In the genomic region with DNA sequence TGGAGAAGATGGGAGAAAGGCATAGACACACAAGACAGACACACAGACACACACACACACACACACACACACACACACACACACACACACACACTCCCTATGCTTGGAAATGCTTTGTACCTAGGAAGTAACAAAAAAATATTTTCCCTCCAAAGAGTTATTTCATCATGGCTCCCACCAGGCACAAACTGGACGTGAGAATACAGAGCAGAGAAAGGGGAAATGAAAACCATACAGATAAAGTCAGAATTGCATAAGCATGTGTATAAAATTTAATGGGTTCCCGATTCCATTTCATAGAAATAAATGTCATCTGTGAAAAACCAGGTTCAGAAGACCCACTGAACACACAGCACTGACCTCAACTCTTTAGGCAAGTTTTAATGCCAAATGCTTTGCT, we compare ENCODE assay signal across 32 mouse cellular contexts.
"Had no signal": no experiment of that assay in that cellular context is flagged by ENCODE, and none has a peak within 500 bp of the region (broad histone marks: within the 10 kb centered on the region; RNA-seq: fewer than 3 reads in every experiment).

No protein-coding gene starts in this region.

- H3K9ac ChIP-seq: limb, embryonic 12.5 days; limb, embryonic 13.5 days; limb, embryonic 15.5 days; liver, embryonic 12.5 days; liver, embryonic 13.5 days; liver, embryonic 14.5 days; liver, embryonic 15.5 days; liver, postnatal 0 days; lung, embryonic 14.5 days; lung, embryonic 15.5 days; midbrain, embryonic 12.5 days; midbrain, embryonic 15.5 days; neural tube, embryonic 12.5 days had no signal

- DNase-seq: left cerebral cortex, postnatal 4 days; liver; liver, embryonic 13.5 days; liver, postnatal 0 days; lung, adult 18-20 months; lung, adult 2 months; lung, embryonic 14.5 days; lung, postnatal 10 days; lung, postnatal 14 days; lung, postnatal 36 days; lung, postnatal 4 days; midbrain, embryonic 14.5 days had no signal

- H3K9me3 ChIP-seq: limb, embryonic 10.5 days; limb, embryonic 12.5 days; limb, embryonic 13.5 days; limb, embryonic 15.5 days; liver, embryonic 12.5 days; liver, embryonic 13.5 days; liver, embryonic 15.5 days; lung, embryonic 15.5 days; midbrain, embryonic 10.5 days; midbrain, embryonic 12.5 days; midbrain, embryonic 15.5 days; neural tube, embryonic 12.5 days had no signal

- H3K4me3 ChIP-seq: left cerebral cortex, adult 2 months; limb, embryonic 10.5 days; limb, embryonic 12.5 days; limb, embryonic 13.5 days; limb, embryonic 15.5 days; liver, embryonic 12.5 days; liver, embryonic 13.5 days; liver, embryonic 15.5 days; lung, embryonic 15.5 days; megakaryocyte, embryonic 14.5 days; midbrain, embryonic 10.5 days; midbrain, embryonic 12.5 days; midbrain, embryonic 15.5 days; myocyte; neural tube, embryonic 12.5 days had no signal

- H3K4me1 ChIP-seq: limb, embryonic 13.5 days; liver, embryonic 12.5 days; liver, embryonic 13.5 days; liver, embryonic 15.5 days; lung, embryonic 15.5 days; megakaryocyte, embryonic 14.5 days had no signal

- H3K27me3 ChIP-seq: limb, embryonic 13.5 days; lung, embryonic 15.5 days; midbrain, embryonic 12.5 days; midbrain, embryonic 15.5 days; neural tube, embryonic 12.5 days had no signal

- H3K36me3 ChIP-seq: limb, embryonic 10.5 days; limb, embryonic 12.5 days; limb, embryonic 13.5 days; limb, embryonic 15.5 days; liver, embryonic 12.5 days; liver, embryonic 13.5 days; liver, embryonic 15.5 days; lung, embryonic 15.5 days; midbrain, embryonic 10.5 days; midbrain, embryonic 12.5 days; midbrain, embryonic 15.5 days; neural tube, embryonic 12.5 days had no signal

- H3K4me2 ChIP-seq: limb, embryonic 12.5 days; limb, embryonic 13.5 days; limb, embryonic 15.5 days; liver, embryonic 11.5 days; liver, embryonic 12.5 days; liver, embryonic 13.5 days; liver, embryonic 15.5 days; lung, embryonic 14.5 days; lung, embryonic 15.5 days; midbrain, embryonic 11.5 days; midbrain, embryonic 12.5 days; midbrain, embryonic 15.5 days; neural tube, embryonic 12.5 days had no signal

- H3K27ac ChIP-seq: left cerebral cortex, adult 2 months; limb, embryonic 10.5 days; limb, embryonic 12.5 days; limb, embryonic 13.5 days; limb, embryonic 15.5 days; liver, embryonic 12.5 days; liver, embryonic 13.5 days; liver, embryonic 14.5 days; liver, embryonic 15.5 days; lung, embryonic 15.5 days; macrophage; midbrain, embryonic 10.5 days; midbrain, embryonic 12.5 days; midbrain, embryonic 15.5 days; neural tube, embryonic 12.5 days had no signal

- ATAC-seq: liver, embryonic 12.5 days; liver, postnatal 0 days; lung, postnatal 0 days; midbrain, embryonic 15.5 days; midbrain, embryonic 16.5 days had no signal
